Mouse (Mus musculus): ENCODE data around the gene Ostn. TPM values are rescaled to one million over a fixed set of nuclear protein-coding genes. Genes with fewer than 3 reads are reported as not detected.

Gene Ostn
- polyA plus RNA-seq, 1 experiment from 2014 or later, result not detected

DNA sequence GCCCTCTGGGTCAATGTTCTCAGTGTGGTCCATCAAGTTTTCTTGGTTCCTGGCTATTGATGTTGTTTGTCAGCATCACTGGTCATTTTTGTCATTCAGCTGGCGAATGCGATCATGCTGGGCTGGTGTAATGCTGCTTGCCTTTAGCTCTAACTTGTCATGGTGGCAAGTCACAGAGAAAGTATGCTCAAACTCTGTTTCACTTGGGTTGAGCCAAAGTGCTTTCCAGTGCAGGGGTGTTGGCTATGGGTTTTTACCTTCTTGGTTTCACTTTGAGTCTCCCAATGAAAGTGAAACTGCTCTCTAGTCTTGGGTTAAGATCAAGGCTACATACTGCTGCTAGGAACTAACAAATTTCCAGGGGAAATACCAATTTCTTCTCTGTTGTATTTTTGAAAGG, 41.9 kb downstream of the Ostn start:
- Histone ChIP-seq H3K36me3 (ENCODE audit: control insufficient read depth, insufficient read depth, low read length) (no peaks in the 10 kb centered on the region), H3K4me2 (replicated peaks; ENCODE audit: low read depth, low read length) (no peak overlapping the region), H3K4me3 (ENCODE audit: low read length) (no peak overlapping the region), H3K27me3 (ENCODE audit: control insufficient read depth, insufficient read depth, low read length) (no peaks in the 10 kb centered on the region), H3K4me1 (ENCODE audit: control insufficient read depth, insufficient read depth, low read length) (no peaks in the 10 kb centered on the region), H3K9ac (ENCODE audit: low read depth, low read length) (no peak overlapping the region), H3K27ac (ENCODE audit: low read depth, low read length) (no peak overlapping the region), H3K9me3 (ENCODE audit: control insufficient read depth, low read length) (no peaks in the 10 kb centered on the region)
- no peak for ATAC-seq (ENCODE audit: low FRiP score, low TSS enrichment)
- 92% methylated on average over 2 of the region's 2 CpGs for WGBS

DNA sequence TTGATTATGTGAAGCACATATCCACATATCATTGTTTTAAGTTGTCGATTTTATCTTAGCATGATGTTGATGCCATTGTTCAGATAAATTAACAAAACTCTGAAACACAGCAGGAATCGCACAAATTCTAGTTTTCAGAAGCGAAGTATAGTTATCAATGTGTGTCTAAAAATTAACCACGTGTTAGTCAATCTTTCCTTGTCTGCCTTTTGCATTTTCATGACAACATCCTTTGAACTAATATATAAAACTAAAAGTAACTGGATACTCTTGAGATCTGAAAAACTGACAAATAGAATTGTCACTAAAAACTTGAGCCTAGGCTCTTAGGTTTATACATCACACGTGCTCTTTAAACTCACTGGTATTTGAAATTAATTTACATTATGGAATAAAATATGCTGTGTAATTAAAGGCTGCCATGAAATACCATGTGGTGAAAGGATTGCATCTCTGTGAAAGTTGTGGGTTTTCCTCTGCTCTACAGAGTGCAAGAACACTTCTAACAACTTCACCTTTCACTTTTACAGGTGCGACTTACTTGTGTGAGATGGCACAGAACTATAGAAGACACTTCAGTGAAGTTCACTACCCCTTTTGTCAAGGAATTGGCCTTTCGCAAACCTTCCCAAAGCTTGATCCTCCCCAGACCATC, 42.7 kb downstream of the Ostn start:
- no peak overlapping the region for H3K27ac ChIP-seq (ENCODE audit: low read depth, low read length)
- H3K36me3 ChIP-seq (ENCODE audit: control insufficient read depth, insufficient read depth, low read length), result no peaks in the 10 kb centered on the region
- no peaks in the 10 kb centered on the region for H3K4me1 ChIP-seq (ENCODE audit: control insufficient read depth, insufficient read depth, low read length)
- no peak overlapping the region for H3K9ac ChIP-seq (ENCODE audit: low read depth, low read length)
- 84% methylated on average over 7 of the region's 7 CpGs for WGBS
- ATAC-seq (ENCODE audit: low FRiP score, low TSS enrichment), result no peak
- no peaks in the 10 kb centered on the region for H3K9me3 ChIP-seq (ENCODE audit: control insufficient read depth, low read length)
- no peak overlapping the region for H3K4me2 ChIP-seq (replicated peaks; ENCODE audit: low read depth, low read length)
- no peak overlapping the region for H3K4me3 ChIP-seq (ENCODE audit: low read length)
- H3K27me3 ChIP-seq (ENCODE audit: control insufficient read depth, insufficient read depth, low read length), result no peaks in the 10 kb centered on the region

DNA sequence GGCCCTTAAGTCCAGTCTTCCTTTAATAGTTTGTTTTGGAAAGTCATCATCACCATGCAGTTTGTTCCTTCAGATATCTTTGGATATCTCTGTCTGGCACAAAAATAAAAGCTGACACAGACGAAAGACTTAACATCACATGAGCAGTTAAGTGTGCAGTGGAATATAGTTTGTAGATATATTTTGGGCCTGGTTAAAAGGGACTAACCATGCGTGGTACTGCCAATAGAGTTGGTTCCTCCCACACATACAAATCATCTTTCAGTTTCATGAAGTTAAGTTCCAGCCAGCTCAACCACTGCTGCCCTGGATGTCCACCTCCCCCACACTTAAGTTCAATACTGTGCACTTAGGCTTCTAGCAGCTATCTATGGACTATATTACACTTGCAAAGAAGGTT, 47.2 kb downstream of the Ostn start:
- no peak for ATAC-seq (ENCODE audit: low FRiP score, low TSS enrichment)
- H3K9ac ChIP-seq (ENCODE audit: low read depth, low read length), result no peak overlapping the region

DNA sequence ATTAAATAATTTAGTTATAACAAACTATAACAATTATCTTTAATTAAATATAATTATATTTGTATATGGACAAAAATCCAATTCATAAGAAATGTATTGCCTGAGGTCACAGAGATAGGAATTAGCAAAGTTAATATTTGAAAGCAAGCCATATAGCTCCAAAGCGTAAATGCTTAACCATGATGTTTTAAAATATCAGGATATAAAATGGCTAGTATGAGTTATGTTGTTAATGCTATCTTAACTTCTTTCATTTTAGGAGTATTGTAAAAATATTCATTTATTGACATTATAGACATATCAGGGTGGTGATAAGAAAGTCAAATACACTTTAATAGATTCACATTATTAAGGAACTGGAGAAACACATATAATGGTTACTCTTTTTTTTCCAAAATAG, 52.8 kb downstream of the Ostn start:
- H3K9me3 ChIP-seq (ENCODE audit: control insufficient read depth, low read length), result no peaks in the 10 kb centered on the region
- no peaks in the 10 kb centered on the region for H3K4me1 ChIP-seq (ENCODE audit: control insufficient read depth, insufficient read depth, low read length)
- ATAC-seq (ENCODE audit: low FRiP score, low TSS enrichment), result no peak
- no peak overlapping the region for H3K4me2 ChIP-seq (replicated peaks; ENCODE audit: low read depth, low read length)
- H3K4me3 ChIP-seq (ENCODE audit: low read length), result no peak overlapping the region
- no peaks in the 10 kb centered on the region for H3K36me3 ChIP-seq (ENCODE audit: control insufficient read depth, insufficient read depth, low read length)
- WGBS, result 81% methylated on average over 1 of the region's 1 CpGs
- no peak overlapping the region for H3K27ac ChIP-seq (ENCODE audit: low read depth, low read length)
- H3K9ac ChIP-seq (ENCODE audit: low read depth, low read length), result no peak overlapping the region
- no peaks in the 10 kb centered on the region for H3K27me3 ChIP-seq (ENCODE audit: control insufficient read depth, insufficient read depth, low read length)

More for the DNA sequence above, 47.2 kb downstream of the Ostn start:
- Histone ChIP-seq H3K4me3 (ENCODE audit: low read length) (no peak overlapping the region), H3K27me3 (ENCODE audit: control insufficient read depth, insufficient read depth, low read length) (no peaks in the 10 kb centered on the region), H3K27ac (ENCODE audit: low read depth, low read length) (no peak overlapping the region), H3K4me1 (ENCODE audit: control insufficient read depth, insufficient read depth, low read length) (no peaks in the 10 kb centered on the region), H3K36me3 (ENCODE audit: control insufficient read depth, insufficient read depth, low read length) (no peaks in the 10 kb centered on the region), H3K4me2 (replicated peaks; ENCODE audit: low read depth, low read length) (no peak overlapping the region), H3K9me3 (ENCODE audit: control insufficient read depth, low read length) (no peaks in the 10 kb centered on the region)
- WGBS, result 57% methylated on average over 2 of the region's 2 CpGs

DNA sequence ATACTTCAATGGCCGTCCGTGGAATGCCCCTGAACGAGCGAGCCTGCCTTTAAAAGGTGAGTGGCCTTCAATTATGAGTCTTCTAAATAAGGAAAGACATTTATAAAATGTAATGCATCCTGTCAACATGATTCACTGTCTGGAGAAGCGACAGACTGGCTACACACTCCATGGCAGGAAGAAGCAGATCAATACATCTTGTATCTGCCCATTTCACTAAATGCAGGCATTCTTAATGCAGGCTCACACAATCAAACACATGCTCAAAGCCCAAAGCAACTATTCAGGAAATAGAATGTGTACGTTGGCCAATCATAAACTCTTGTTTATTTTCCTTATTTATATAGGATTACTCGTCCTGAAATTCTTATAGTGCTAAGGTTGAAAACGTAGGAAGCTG, 62.9 kb downstream of the Ostn start, which contains the start of gene Uts2b:
Uts2b (minus strand) TSS at position 49 of the 400 bp plus-strand sequence.
- Histone ChIP-seq H3K4me1 (ENCODE audit: control insufficient read depth, insufficient read depth, low read length) (no peaks in the 10 kb centered on the region), H3K36me3 (ENCODE audit: control insufficient read depth, insufficient read depth, low read length) (no peaks in the 10 kb centered on the region), H3K27ac (ENCODE audit: low read depth, low read length) (no peak within 1 kb of the TSS), H3K4me2 (replicated peaks; ENCODE audit: low read depth, low read length) (no peak within 1 kb of the TSS), H3K9me3 (ENCODE audit: control insufficient read depth, low read length) (no peaks in the 10 kb centered on the region), H3K9ac (ENCODE audit: low read depth, low read length) (no peak within 1 kb of the TSS), H3K27me3 (ENCODE audit: control insufficient read depth, insufficient read depth, low read length) (no peaks in the 10 kb centered on the region), H3K4me3 (ENCODE audit: low read length) (no peak within 1 kb of the TSS)
- ATAC-seq (ENCODE audit: low FRiP score, low TSS enrichment), result no peak
- 73% methylated on average over 8 of the region's 8 CpGs for WGBS

DNA sequence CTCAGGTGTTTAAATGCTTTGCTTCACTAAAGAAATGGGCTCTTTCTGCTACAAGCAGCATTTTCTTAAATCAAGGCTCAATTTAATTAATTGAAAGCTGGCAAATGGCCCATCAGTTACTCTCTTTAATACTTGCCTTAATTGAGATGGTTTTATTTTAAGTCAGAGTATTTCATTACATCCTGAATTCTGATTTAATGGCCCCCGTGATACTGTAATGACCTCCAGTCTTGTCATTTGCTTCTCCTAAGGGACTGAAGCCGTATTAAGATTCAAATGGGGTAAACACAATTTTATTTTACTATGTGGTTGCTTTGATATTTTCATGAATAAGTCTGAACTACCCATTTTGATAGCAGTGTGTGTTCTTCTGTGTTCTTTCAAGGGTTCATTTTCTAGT, 63.4 kb downstream of the Ostn start:
- Histone ChIP-seq H3K9ac (ENCODE audit: low read depth, low read length) (no peak overlapping the region), H3K4me3 (ENCODE audit: low read length) (no peak overlapping the region), H3K27ac (ENCODE audit: low read depth, low read length) (no peak overlapping the region), H3K27me3 (ENCODE audit: control insufficient read depth, insufficient read depth, low read length) (no peaks in the 10 kb centered on the region), H3K9me3 (ENCODE audit: control insufficient read depth, low read length) (no peaks in the 10 kb centered on the region), H3K4me1 (ENCODE audit: control insufficient read depth, insufficient read depth, low read length) (no peaks in the 10 kb centered on the region), H3K4me2 (replicated peaks; ENCODE audit: low read depth, low read length) (no peak overlapping the region), H3K36me3 (ENCODE audit: control insufficient read depth, insufficient read depth, low read length) (no peaks in the 10 kb centered on the region)
- whole genome bisulfite sequencing, result 59% methylated on average over 2 of the region's 2 CpGs
- ATAC-seq (ENCODE audit: low FRiP score, low TSS enrichment), result no peak

DNA sequence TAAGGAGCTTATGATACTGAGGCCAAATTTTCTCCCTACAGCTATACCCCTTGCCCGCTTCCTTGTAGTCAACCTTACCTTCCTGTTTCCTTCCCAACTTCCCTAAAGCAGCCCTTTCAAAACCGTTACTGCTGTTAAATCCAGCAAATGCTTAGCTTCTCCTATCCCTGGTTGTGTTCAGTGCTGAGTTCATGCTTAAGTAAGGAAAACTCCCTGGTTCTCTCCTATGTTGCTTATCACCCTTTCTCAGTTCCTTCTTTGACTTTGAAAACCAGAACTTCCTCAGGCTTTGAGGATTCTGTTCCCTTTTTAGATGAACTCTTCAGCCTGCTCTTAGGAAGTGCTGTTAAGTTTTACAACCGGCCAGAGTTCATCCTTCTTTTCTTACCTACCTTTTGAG, 66.8 kb downstream of the Ostn start:
- H3K4me2 ChIP-seq (replicated peaks; ENCODE audit: low read depth, low read length), result no peak overlapping the region
- H3K27me3 ChIP-seq (ENCODE audit: control insufficient read depth, insufficient read depth, low read length), result no peaks in the 10 kb centered on the region
- no peak overlapping the region for H3K4me3 ChIP-seq (ENCODE audit: low read length)
- 72% methylated on average over 3 of the region's 3 CpGs for WGBS
- H3K4me1 ChIP-seq (ENCODE audit: control insufficient read depth, insufficient read depth, low read length), result no peaks in the 10 kb centered on the region
- ATAC-seq (ENCODE audit: low FRiP score, low TSS enrichment), result no peak
- no peaks in the 10 kb centered on the region for H3K36me3 ChIP-seq (ENCODE audit: control insufficient read depth, insufficient read depth, low read length)
- no peak overlapping the region for H3K27ac ChIP-seq (ENCODE audit: low read depth, low read length)
- no peak overlapping the region for H3K9ac ChIP-seq (ENCODE audit: low read depth, low read length)
- H3K9me3 ChIP-seq (ENCODE audit: control insufficient read depth, low read length), result no peaks in the 10 kb centered on the region

DNA sequence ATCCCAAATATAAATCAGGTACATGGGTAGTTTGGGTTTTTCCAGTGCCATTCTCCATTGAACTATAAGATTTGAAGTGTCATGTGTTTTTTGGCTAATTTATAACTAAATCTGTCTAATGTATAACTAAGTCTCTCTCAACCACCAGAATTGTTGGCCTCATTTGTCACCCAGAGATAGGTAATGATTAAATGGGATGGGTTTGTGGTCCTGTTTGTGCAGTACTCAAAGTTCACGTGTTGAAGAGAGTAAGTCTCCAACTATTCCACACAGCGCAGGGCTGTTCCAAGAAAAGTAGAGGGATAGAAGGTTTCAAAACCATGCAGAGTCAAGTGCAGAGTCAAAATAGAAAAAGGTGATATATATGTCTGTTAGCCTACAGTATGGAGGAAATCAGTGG, 68.0 kb downstream of the Ostn start:
- no peaks in the 10 kb centered on the region for H3K36me3 ChIP-seq (ENCODE audit: control insufficient read depth, insufficient read depth, low read length)
- no peaks in the 10 kb centered on the region for H3K4me1 ChIP-seq (ENCODE audit: control insufficient read depth, insufficient read depth, low read length)
- no peak overlapping the region for H3K9ac ChIP-seq (ENCODE audit: low read depth, low read length)
- no peak overlapping the region for H3K27ac ChIP-seq (ENCODE audit: low read depth, low read length)
- no peaks in the 10 kb centered on the region for H3K27me3 ChIP-seq (ENCODE audit: control insufficient read depth, insufficient read depth, low read length)
- H3K4me3 ChIP-seq (ENCODE audit: low read length), result no peak overlapping the region
- 72% methylated on average over 2 of the region's 2 CpGs for WGBS
- ATAC-seq (ENCODE audit: low FRiP score, low TSS enrichment), result peak; percentile 72; the same call in 1 of the 2 replicates
- H3K9me3 ChIP-seq (ENCODE audit: control insufficient read depth, low read length), result no peaks in the 10 kb centered on the region
- H3K4me2 ChIP-seq (replicated peaks; ENCODE audit: low read depth, low read length), result no peak overlapping the region

DNA sequence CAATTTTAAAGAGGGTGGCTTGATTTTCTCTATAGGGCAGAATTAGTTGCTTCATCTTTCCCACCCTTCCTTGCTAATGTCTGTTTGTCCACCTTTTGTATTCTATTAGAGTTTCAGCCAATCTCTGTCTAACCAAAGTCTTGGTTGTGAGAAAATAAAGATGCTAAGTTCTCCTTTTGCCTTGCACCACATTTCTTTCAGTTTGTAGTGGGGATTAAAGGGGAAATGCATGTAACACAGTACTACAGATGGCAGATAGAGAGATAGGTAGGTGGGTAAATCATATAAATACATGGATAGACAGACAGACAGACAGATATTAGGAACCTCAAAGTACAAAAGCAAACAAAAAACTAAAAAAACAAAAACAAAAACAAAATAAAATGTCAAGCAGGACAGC, 69.3 kb downstream of the Ostn start:
- no peaks in the 10 kb centered on the region for H3K4me1 ChIP-seq (ENCODE audit: control insufficient read depth, insufficient read depth, low read length)
- no peak overlapping the region for H3K4me3 ChIP-seq (ENCODE audit: low read length)
- no peaks in the 10 kb centered on the region for H3K36me3 ChIP-seq (ENCODE audit: control insufficient read depth, insufficient read depth, low read length)
- H3K9me3 ChIP-seq (ENCODE audit: control insufficient read depth, low read length), result no peaks in the 10 kb centered on the region
- no peak for ATAC-seq (ENCODE audit: low FRiP score, low TSS enrichment)
- H3K27me3 ChIP-seq (ENCODE audit: control insufficient read depth, insufficient read depth, low read length), result no peaks in the 10 kb centered on the region
- no peak overlapping the region for H3K9ac ChIP-seq (ENCODE audit: low read depth, low read length)
- no peak overlapping the region for H3K4me2 ChIP-seq (replicated peaks; ENCODE audit: low read depth, low read length)
- no peak overlapping the region for H3K27ac ChIP-seq (ENCODE audit: low read depth, low read length)

Data from kidney, embryonic 14.5 days (tissue).